Mouse (Mus musculus) erythroblast, embryonic 14.5 days (primary cell): ENCODE measurements around the gene Creg2. TPM values are rescaled to one million over a fixed set of nuclear protein-coding genes. Genes with fewer than 3 reads are reported as not detected.

Experiments used
- H3K27me3 ChIP-seq: 2 replicates; pipeline ENCODE4 v1.6.1; 2012; ENCODE audit warnings: inconsistent platforms; ENCODE audit not compliant: control insufficient read depth
- H3K36me3 ChIP-seq: 2 replicates; pipeline ENCODE4 v1.6.1; 2012; ENCODE audit warnings: mild to moderate bottlenecking, inconsistent platforms; ENCODE audit not compliant: control insufficient read depth
- H3K4me1 ChIP-seq: 2 replicates; pipeline ENCODE4 v1.6.1; 2012; ENCODE audit warnings: inconsistent platforms; ENCODE audit not compliant: control insufficient read depth
- H3K4me3 ChIP-seq: replicated peaks from 2 replicates; pipeline ENCODE3; 2012; ENCODE audit warnings: moderate library complexity, mild to moderate bottlenecking, inconsistent platforms
- H3K9me3 ChIP-seq: 2 replicates; pipeline ENCODE4 v1.6.1; 2012; ENCODE audit warnings: low read length, inconsistent platforms, mixed read lengths; ENCODE audit not compliant: control insufficient read depth
- GATA1 ChIP-seq: IDR thresholded peaks from 2 replicates; pipeline ENCODE4 v1.6.1; 2012; ENCODE audit warnings: low read length, inconsistent platforms, mixed read lengths
- TAL1 ChIP-seq: IDR thresholded peaks from 3 replicates; pipeline ENCODE4 v1.6.1; 2012; ENCODE audit warnings: low read length, inconsistent platforms, mixed read lengths
- polyA plus RNA-seq: library from polyadenylated mRNA; stranded (reverse); fragments of >175 nt; gene quantifications from 2 replicates; pipeline ENCODE4 v1.2.3, GENCODE M21; 2012

The Creg2 gene
- polyA plus RNA-seq, 1 experiment = not detected

- H3K4me1 ChIP-seq = peaks cover 53% of the 10 kb centered on the region
- TF ChIP-seq TAL1 (no peak), GATA1 (no peak)
- no peak overlapping the region for H3K4me3 ChIP-seq
- peaks cover 24% of the 10 kb centered on the region for H3K36me3 ChIP-seq
- H3K9me3 ChIP-seq = no peaks in the 10 kb centered on the region
- H3K27me3 ChIP-seq = no peaks in the 10 kb centered on the region
Observed at GRCm38 (mm10) chr1:39573890-39574289, 77.4 kb downstream of the Creg2 start.

DNA sequence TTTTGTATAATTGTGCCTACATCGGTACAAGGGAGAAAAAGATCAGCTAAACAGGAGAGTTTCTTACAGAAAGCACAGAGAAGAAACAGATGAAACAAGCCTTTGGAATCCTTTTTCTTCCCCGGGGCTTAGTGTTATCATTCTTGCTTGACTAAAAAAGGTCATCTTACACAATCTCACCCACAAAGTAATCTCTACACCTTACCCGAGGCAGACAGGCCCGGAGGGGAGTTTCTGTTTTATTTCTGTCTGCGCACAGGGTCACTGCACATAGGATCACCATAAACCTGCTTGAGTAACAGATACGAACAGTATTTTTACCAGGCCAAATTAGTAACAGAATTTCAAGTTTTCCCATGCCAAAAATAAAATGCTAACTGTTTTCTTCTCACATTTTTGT is 79.6 kb downstream of the Creg2 start:
- TF ChIP-seq TAL1 (no peak), GATA1 (no peak)
- Histone ChIP-seq H3K36me3 (peaks cover 29% of the 10 kb centered on the region), H3K27me3 (no peaks in the 10 kb centered on the region), H3K4me3 (no peak overlapping the region), H3K4me1 (peaks cover 42% of the 10 kb centered on the region), H3K9me3 (no peaks in the 10 kb centered on the region)

Other genes starting within 250 kb of the Creg2 start
- 0.01 and 0.08 TPM in 2 replicates for gene Tbc1d8, start 172.7 kb downstream of the Creg2 start, polyA plus RNA-seq
- 3.5 and 3.7 TPM in 2 replicates for gene Cnot11, start 116.5 kb downstream of the Creg2 start, polyA plus RNA-seq
- gene Rnf149, start 74.1 kb downstream of the Creg2 start, polyA plus RNA-seq = 0.67 and 1.2 TPM in 2 replicates
- gene Rfx8, start 69.5 kb upstream of the Creg2 start, polyA plus RNA-seq = 0.04 and 0.05 TPM in 2 replicates
- not detected in 2 replicates for gene Gm3646, start 153.9 kb upstream of the Creg2 start, polyA plus RNA-seq
- 0.12 and 0.13 TPM in 2 replicates for gene Map4k4, start 249.4 kb upstream of the Creg2 start, polyA plus RNA-seq